Mouse (Mus musculus): Measurements from ENCODE around the gene Syt5. TPM values are rescaled to one million over a fixed set of nuclear protein-coding genes. Genes with fewer than 3 reads are reported as not detected.

Syt5 gene
- polyA plus RNA-seq, 1 experiment from 2014 or later, result 2.8 TPM

Small RNA genes within 50 kb of the gene (microRNA-seq; reads per million reads assigned to microRNA genes)
- gene Gm23577, result not detected

Other genes with a start within 250 kb of the Syt5 start
- gene Ncr1, start 209.8 kb downstream of the Syt5 start, polyA plus RNA-seq (2016; fragmentation: Nextera tagmentation; extraction: Ambion mirVana), result not detected in 2 replicates
- 0.35 and 0.57 TPM in 2 replicates for gene Gp6, start 149.8 kb downstream of the Syt5 start, polyA plus RNA-seq (2016; fragmentation: Nextera tagmentation; extraction: Ambion mirVana)
- 32.9 and 37.0 TPM in 2 replicates for gene Rdh13, start 101.9 kb downstream of the Syt5 start, polyA plus RNA-seq (2016; fragmentation: Nextera tagmentation; extraction: Ambion mirVana)
- gene Eps8l1, start 86.9 kb downstream of the Syt5 start, polyA plus RNA-seq (2016; fragmentation: Nextera tagmentation; extraction: Ambion mirVana), result 1.7 and 4.6 TPM in 2 replicates
- gene Ppp1r12c, start 45.9 kb downstream of the Syt5 start, polyA plus RNA-seq (2016; fragmentation: Nextera tagmentation; extraction: Ambion mirVana), result 30.9 and 46.0 TPM in 2 replicates
- 97.0 and 167 TPM in 2 replicates for gene Tnnt1, start 31.2 kb downstream of the Syt5 start, polyA plus RNA-seq (2016; fragmentation: Nextera tagmentation; extraction: Ambion mirVana)
- gene Tnni3, start 23.3 kb downstream of the Syt5 start, polyA plus RNA-seq (2016; fragmentation: Nextera tagmentation; extraction: Ambion mirVana), result 960 and 1,463 TPM in 2 replicates
- 0.63 and 0.65 TPM in 2 replicates for gene Dnaaf3, start 15.1 kb downstream of the Syt5 start, polyA plus RNA-seq (2016; fragmentation: Nextera tagmentation; extraction: Ambion mirVana)
- not detected in 2 replicates for gene Ptprh, start 56.5 kb upstream of the Syt5 start, polyA plus RNA-seq (2016; fragmentation: Nextera tagmentation; extraction: Ambion mirVana)
- gene Tmem86b, start 83.9 kb upstream of the Syt5 start, polyA plus RNA-seq (2016; fragmentation: Nextera tagmentation; extraction: Ambion mirVana), result 2.8 and 4.4 TPM in 2 replicates
- gene Ppp6r1, start 111.5 kb upstream of the Syt5 start, polyA plus RNA-seq (2016; fragmentation: Nextera tagmentation; extraction: Ambion mirVana), result 8.7 and 16.0 TPM in 2 replicates
- gene Hspbp1, start 137.5 kb upstream of the Syt5 start, polyA plus RNA-seq (2016; fragmentation: Nextera tagmentation; extraction: Ambion mirVana), result 105 and 118 TPM in 2 replicates
- gene Brsk1, start 143.1 kb upstream of the Syt5 start, polyA plus RNA-seq (2016; fragmentation: Nextera tagmentation; extraction: Ambion mirVana), result 0.89 and 1.0 TPM in 2 replicates
- gene Tmem150b, start 177.7 kb upstream of the Syt5 start, polyA plus RNA-seq (2016; fragmentation: Nextera tagmentation; extraction: Ambion mirVana), result not detected in 2 replicates
- 76.1 and 77.6 TPM in 2 replicates for gene Kmt5c, start 192.6 kb upstream of the Syt5 start, polyA plus RNA-seq (2016; fragmentation: Nextera tagmentation; extraction: Ambion mirVana)
- 37.6 and 42.2 TPM in 2 replicates for gene Cox6b2, start 205.6 kb upstream of the Syt5 start, polyA plus RNA-seq (2016; fragmentation: Nextera tagmentation; extraction: Ambion mirVana)
- gene Fam71e2, start 223.8 kb upstream of the Syt5 start, polyA plus RNA-seq (2016; fragmentation: Nextera tagmentation; extraction: Ambion mirVana), result not detected in 2 replicates
- gene Il11, start 235.3 kb upstream of the Syt5 start, polyA plus RNA-seq (2016; fragmentation: Nextera tagmentation; extraction: Ambion mirVana), result 0.15 and 0.20 TPM in 2 replicates
- 0.34 TPM in 1 of 2 replicates, not detected in the other for gene Tmem190, start 235.4 kb upstream of the Syt5 start, polyA plus RNA-seq (2016; fragmentation: Nextera tagmentation; extraction: Ambion mirVana)
- 4.7 and 6.3 TPM in 2 replicates for gene Tmem238, start 242.1 kb upstream of the Syt5 start, polyA plus RNA-seq (2016; fragmentation: Nextera tagmentation; extraction: Ambion mirVana)
- 314 and 329 TPM in 2 replicates for gene Rpl28, start 245.3 kb upstream of the Syt5 start, polyA plus RNA-seq (2016; fragmentation: Nextera tagmentation; extraction: Ambion mirVana)